Mouse (Mus musculus) C2C12 (cell line): Measurements from ENCODE around the gene Zfp574. TPM values are rescaled to one million over a fixed set of nuclear protein-coding genes. Genes with fewer than 3 reads are reported as not detected.

Experiments used
- H3K27me3 ChIP-seq: one replicate; pipeline ENCODE4 v1.6.1; 2011; ENCODE audit not compliant: control insufficient read depth, insufficient read depth, insufficient read length
- H3K36me3 ChIP-seq: one replicate; pipeline ENCODE4 v1.6.1; 2011; ENCODE audit not compliant: control insufficient read depth, insufficient read depth
- H3K4me3 ChIP-seq: one replicate; pipeline ENCODE4 v1.5.1; 2011; ENCODE audit warnings: mild to moderate bottlenecking, control low read depth; ENCODE audit not compliant: poor library complexity, insufficient read depth, severe bottlenecking
- H3K79me2 ChIP-seq: one replicate; pipeline ENCODE4 v1.6.1; 2011; ENCODE audit not compliant: control insufficient read depth, insufficient read depth
- H3K79me3 ChIP-seq: one replicate; pipeline ENCODE4 v1.6.1; 2011; ENCODE audit warnings: low read depth, control low read depth
- H3ac ChIP-seq: one replicate; pipeline ENCODE3; 2011; ENCODE audit warnings: low read depth; ENCODE audit not compliant: control insufficient read depth, insufficient read length
- CEBPB ChIP-seq: IDR thresholded peaks from one replicate; pipeline ENCODE4 v1.6.1; 2011; ENCODE audit warnings: low read depth, mild to moderate bottlenecking, control low read depth, moderate library complexity
- CTCF ChIP-seq: IDR thresholded peaks from one replicate; pipeline ENCODE4 v1.5.1; 2011; ENCODE audit not compliant: control insufficient read depth, insufficient read depth, insufficient read length
- FOSL1 ChIP-seq: IDR thresholded peaks from one replicate; pipeline ENCODE4 v1.8.0; 2011; ENCODE audit warnings: mild to moderate bottlenecking, low read length; ENCODE audit not compliant: poor library complexity, insufficient read depth, severe bottlenecking
- MAX ChIP-seq: IDR thresholded peaks from one replicate; pipeline ENCODE4 v1.6.1; 2011; ENCODE audit warnings: mild to moderate bottlenecking, control low read depth
- MYOD1 ChIP-seq: IDR thresholded peaks from one replicate; pipeline ENCODE4 v1.6.1; 2011; ENCODE audit warnings: low read depth; ENCODE audit not compliant: control insufficient read depth, insufficient read length
- MYOG ChIP-seq: IDR thresholded peaks from one replicate; pipeline ENCODE4 v1.6.1; 2011; ENCODE audit not compliant: control insufficient read depth, insufficient read length; ENCODE audit errors: extremely low read depth
- USF1 ChIP-seq: IDR thresholded peaks from one replicate; pipeline ENCODE4 v1.6.1; 2011; ENCODE audit warnings: low read depth, mild to moderate bottlenecking, control low read depth, moderate library complexity
- polyA plus RNA-seq: library from polyadenylated mRNA; unstranded; fragments of >200 nt; fragmentation: generic; extraction: Trizol; gene quantifications from one replicate; pipeline ENCODE4 v1.2.1, GENCODE M21; 2012; ENCODE audit warnings: missing spikeins

Gene Zfp574
- polyA plus RNA-seq, 1 experiment: 15.5 TPM

GRCm38 (mm10) chr7:25110336-25110735 lies 38.0 kb downstream of the Zfp574 start:
- Histone ChIP-seq H3K4me3 (no peak overlapping the region), H3ac (no peak overlapping the region), H3K27me3 (peaks cover 39% of the 10 kb centered on the region), H3K79me2 (no peaks in the 10 kb centered on the region), H3K79me3 (no peaks in the 10 kb centered on the region), H3K36me3 (no peaks in the 10 kb centered on the region)
- no peak for TF ChIP-seq MYOD1
- TF ChIP-seq MYOG: no peak
- TF ChIP-seq MAX: no peak
- no peak for TF ChIP-seq CEBPB
- TF ChIP-seq CTCF: no peak
- no peak for TF ChIP-seq USF1
- no peak for TF ChIP-seq FOSL1

- Histone ChIP-seq H3K36me3 (no peaks in the 10 kb centered on the region), H3K27me3 (peaks cover 50% of the 10 kb centered on the region), H3K4me3 (no peak overlapping the region), H3K79me3 (no peaks in the 10 kb centered on the region), H3K79me2 (no peaks in the 10 kb centered on the region), H3ac (no peak overlapping the region)
- TF ChIP-seq CTCF (no peak), FOSL1 (no peak), CEBPB (no peak), USF1 (no peak), MYOD1 (no peak), MAX (no peak), MYOG (no peak)
Observed at GRCm38 (mm10) chr7:25112178-25112955, 40.0 kb downstream of the Zfp574 start.

GRCm38 (mm10) chr7:25112956-25113603 lies 40.7 kb downstream of the Zfp574 start:
- peaks cover 54% of the 10 kb centered on the region for H3K27me3 ChIP-seq
- no peak overlapping the region for H3ac ChIP-seq
- no peaks in the 10 kb centered on the region for H3K79me2 ChIP-seq
- H3K79me3 ChIP-seq: no peaks in the 10 kb centered on the region
- TF ChIP-seq CTCF (no peak), MYOD1 (no peak), FOSL1 (no peak)
- H3K4me3 ChIP-seq: no peak overlapping the region
- no peaks in the 10 kb centered on the region for H3K36me3 ChIP-seq

- no peaks in the 10 kb centered on the region for H3K36me3 ChIP-seq
- H3K4me3 ChIP-seq: no peak overlapping the region
- H3K79me3 ChIP-seq: no peaks in the 10 kb centered on the region
- peaks cover 65% of the 10 kb centered on the region for H3K27me3 ChIP-seq
- no peak overlapping the region for H3ac ChIP-seq
- H3K79me2 ChIP-seq: no peaks in the 10 kb centered on the region
- no peak for TF ChIP-seq USF1
- no peak for TF ChIP-seq MYOD1
- no peak for TF ChIP-seq MYOG
- no peak for TF ChIP-seq FOSL1
- no peak for TF ChIP-seq CEBPB
- no peak for TF ChIP-seq MAX
- no peak for TF ChIP-seq CTCF
Observed at GRCm38 (mm10) chr7:25120061-25120834, 47.9 kb downstream of the Zfp574 start.

GRCm38 (mm10) chr7:25121240-25121786 lies 48.9 kb downstream of the Zfp574 start:
- H3K4me3 ChIP-seq: no peak overlapping the region
- no peak for TF ChIP-seq MYOD1
- TF ChIP-seq MAX: no peak
- H3K79me2 ChIP-seq: no peaks in the 10 kb centered on the region
- H3K27me3 ChIP-seq: peaks cover 60% of the 10 kb centered on the region
- H3ac ChIP-seq: no peak overlapping the region
- no peaks in the 10 kb centered on the region for H3K36me3 ChIP-seq
- H3K79me3 ChIP-seq: no peaks in the 10 kb centered on the region
